Mouse (Mus musculus) liver, adult 2 months (tissue): ENCODE results near the gene Tspan6. TPM values are rescaled to one million over a fixed set of nuclear protein-coding genes. Genes with fewer than 3 reads are reported as not detected.

Experiments
- DNase-seq: peaks from one replicate; pipeline ENCODE4 v3.0.0-alpha.2; 2011; ENCODE audit warnings: low read depth, low spot score; ENCODE audit errors: extremely low read depth
- H3K27ac ChIP-seq: fragments of 200-500 bp; replicated peaks from 2 replicates; pipeline ENCODE4 v1.5.1; 2012; ENCODE audit warnings: low read depth, mild to moderate bottlenecking, control low read depth, inconsistent platforms, low read length; ENCODE audit not compliant: insufficient read depth
- H3K27me3 ChIP-seq: fragments of 200-500 bp; 2 replicates; pipeline ENCODE4 v1.6.1; 2012; ENCODE audit warnings: mild to moderate bottlenecking, moderate library complexity, low read length, inconsistent platforms; ENCODE audit not compliant: control insufficient read depth, insufficient read depth
- H3K36me3 ChIP-seq: fragments of 200-500 bp; 2 replicates; pipeline ENCODE4 v1.6.1; 2012; ENCODE audit warnings: low read length, inconsistent platforms; ENCODE audit not compliant: control insufficient read depth, insufficient read depth
- H3K4me1 ChIP-seq: fragments of 200-500 bp; 2 replicates; pipeline ENCODE4 v1.6.1; 2011; ENCODE audit warnings: low read length; ENCODE audit not compliant: control insufficient read depth, insufficient read depth
- H3K4me3 ChIP-seq: fragments of 200-500 bp; 2 replicates; pipeline ENCODE4 v1.5.1; 2011; ENCODE audit warnings: low read depth, mild to moderate bottlenecking, control low read depth, low read length, moderate library complexity; ENCODE audit not compliant: insufficient read depth
- H3K79me2 ChIP-seq: fragments of 200-500 bp; 2 replicates; pipeline ENCODE4 v1.6.1; 2012; ENCODE audit warnings: inconsistent platforms, mild to moderate bottlenecking, low read length, moderate library complexity; ENCODE audit not compliant: control insufficient read depth, insufficient read depth
- H3K9ac ChIP-seq: fragments of 200-500 bp; 2 replicates; pipeline ENCODE4 v1.6.1; 2012; ENCODE audit warnings: low read depth, mild to moderate bottlenecking, control low read depth, inconsistent platforms, low read length
- CTCF ChIP-seq: fragments of 200-500 bp; IDR thresholded peaks from 2 replicates; pipeline ENCODE4 v1.5.1; 2011; ENCODE audit warnings: low read depth, low read length, control low read depth
- POLR2A ChIP-seq: fragments of 200-500 bp; IDR thresholded peaks from 2 replicates; pipeline ENCODE4 v1.6.1; 2011; ENCODE audit warnings: low read length, control low read depth; ENCODE audit not compliant: insufficient read depth; ENCODE audit errors: extremely low read depth
- WGBS: fragments of 180-500 bp; shearing (Covaris S2); methylation state at CpG from one replicate; pipeline ENCODE4 v1.1.7; 2018; 5-methylcytosine and 5-hydroxymethylcytosine counted together
- polyA plus RNA-seq: library from polyadenylated mRNA; depleted of rRNA; stranded (reverse); fragments of >200 nt; gene quantifications from 2 replicates; pipeline ENCODE4 v1.2.3, GENCODE M21; 2012; rRNA removed
- total RNA-seq: library from RNA; depleted of rRNA; stranded (reverse); fragments of >200 nt; gene quantifications from 2 replicates; pipeline ENCODE4 v1.2.3, GENCODE M21; 2014; rRNA removed

Tspan6 gene
- total and polyA plus RNA-seq, 2 experiments, result 0.20 to 0.65 TPM

DNA sequence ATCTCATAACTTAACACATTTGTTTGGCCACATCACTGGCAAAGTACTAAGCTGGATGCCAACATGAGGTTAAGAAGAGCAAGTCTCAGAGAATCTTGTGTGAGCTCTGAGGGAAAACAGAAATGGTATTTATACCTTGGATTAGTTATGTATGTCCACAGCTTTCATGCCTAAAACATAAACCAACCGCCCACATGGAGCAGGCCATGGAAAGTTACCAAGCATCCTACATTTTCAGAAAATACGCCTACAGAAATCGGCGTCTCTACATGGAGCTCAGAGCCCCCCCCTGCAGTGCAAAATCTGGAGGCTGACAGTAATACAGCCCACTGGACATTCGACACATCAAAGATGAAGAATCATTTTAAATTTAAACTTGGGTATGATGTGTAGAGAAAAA lies 10.1 kb downstream of the Tspan6 start:
- Histone ChIP-seq H3K9ac (no peak overlapping the region), H3K79me2 (no peaks in the 10 kb centered on the region), H3K27me3 (no peaks in the 10 kb centered on the region), H3K4me3 (no peak overlapping the region), H3K27ac (no peak overlapping the region), H3K4me1 (no peaks in the 10 kb centered on the region), H3K36me3 (no peaks in the 10 kb centered on the region)
- WGBS, result 94% methylated on average over 5 of the region's 5 CpGs
- DNase-seq, result no peak
- TF ChIP-seq POLR2A, result no peak
- TF ChIP-seq CTCF, result no peak

DNA sequence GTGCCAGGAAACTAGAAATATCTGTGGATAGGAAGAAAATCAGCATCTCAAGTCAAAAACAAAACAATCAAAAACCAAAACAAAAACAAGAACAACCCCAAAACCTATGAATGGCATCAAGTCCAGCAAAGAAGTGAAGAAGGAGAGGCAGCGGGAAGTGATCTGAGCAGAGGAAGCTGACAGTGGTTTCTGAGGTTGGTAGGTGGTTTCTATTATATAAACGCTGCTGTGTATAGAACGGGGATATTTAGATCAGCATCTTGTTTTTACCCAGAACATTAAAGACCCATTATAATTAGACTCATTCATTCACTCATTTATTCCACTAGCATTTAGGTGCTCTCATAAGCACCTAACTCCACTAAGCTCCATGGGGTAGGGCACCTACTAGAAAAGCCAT lies 10.9 kb downstream of the Tspan6 start:
- Histone ChIP-seq H3K36me3 (no peaks in the 10 kb centered on the region), H3K4me1 (no peaks in the 10 kb centered on the region), H3K27me3 (no peaks in the 10 kb centered on the region), H3K9ac (no peak overlapping the region), H3K4me3 (no peak overlapping the region), H3K27ac (no peak overlapping the region), H3K79me2 (no peaks in the 10 kb centered on the region)
- TF ChIP-seq POLR2A (no peak), CTCF (no peak)
- WGBS, result 90% methylated on average over 3 of the region's 3 CpGs
- DNase-seq, result no peak

DNA sequence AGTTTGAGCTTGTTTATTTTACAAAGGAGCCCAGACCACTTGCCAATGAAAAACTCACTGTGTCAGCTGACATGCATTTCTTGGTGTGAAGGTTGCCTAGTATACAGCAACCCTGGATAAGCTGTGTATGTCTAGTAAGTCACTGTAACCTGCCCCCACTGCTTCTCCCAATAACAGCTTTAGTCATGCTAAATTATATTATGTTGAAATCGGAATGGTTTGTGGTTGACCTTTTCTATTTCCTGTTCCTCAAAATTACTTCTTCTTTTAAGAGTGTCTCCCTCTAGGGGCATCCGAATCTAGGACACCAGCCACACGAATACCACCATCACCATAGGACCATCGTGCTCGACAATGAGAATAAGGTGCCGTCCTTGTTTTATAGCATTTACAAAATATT lies 28.5 kb downstream of the Tspan6 start:
- Histone ChIP-seq H3K4me3 (no peak overlapping the region), H3K27ac (no peak overlapping the region), H3K9ac (no peak overlapping the region), H3K79me2 (no peaks in the 10 kb centered on the region), H3K27me3 (no peaks in the 10 kb centered on the region), H3K36me3 (no peaks in the 10 kb centered on the region), H3K4me1 (no peaks in the 10 kb centered on the region)
- peak; percentile 13 for DNase-seq
- 83% methylated on average over 6 of the region's 6 CpGs for WGBS
- TF ChIP-seq POLR2A (no peak), CTCF (no peak)

DNA sequence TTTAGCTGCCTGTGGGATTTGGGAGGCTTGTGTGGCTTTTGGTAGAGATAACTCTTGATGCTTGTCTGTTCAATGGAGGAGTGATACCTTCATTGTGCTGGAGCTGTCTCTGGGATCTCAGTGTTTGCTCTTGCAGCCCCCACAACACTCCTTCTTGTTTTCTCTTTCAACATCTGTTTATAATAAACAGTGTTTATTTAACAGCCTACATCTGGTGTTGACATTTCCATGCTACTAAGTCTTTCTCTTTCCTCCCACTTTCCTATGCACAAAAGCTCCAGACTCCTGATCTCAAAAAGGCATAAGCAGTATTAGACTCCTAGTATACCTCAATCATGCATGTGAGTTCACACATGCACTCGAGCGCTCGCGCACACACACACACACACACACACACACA lies 44.6 kb downstream of the Tspan6 start:
- Histone ChIP-seq H3K4me3 (no peak overlapping the region), H3K4me1 (no peaks in the 10 kb centered on the region), H3K79me2 (no peaks in the 10 kb centered on the region), H3K27ac (no peak overlapping the region), H3K27me3 (no peaks in the 10 kb centered on the region), H3K9ac (no peak overlapping the region), H3K36me3 (no peaks in the 10 kb centered on the region)
- 92% methylated on average over 4 of the region's 4 CpGs for WGBS
- TF ChIP-seq CTCF (no peak), POLR2A (no peak)
- no peak for DNase-seq

DNA sequence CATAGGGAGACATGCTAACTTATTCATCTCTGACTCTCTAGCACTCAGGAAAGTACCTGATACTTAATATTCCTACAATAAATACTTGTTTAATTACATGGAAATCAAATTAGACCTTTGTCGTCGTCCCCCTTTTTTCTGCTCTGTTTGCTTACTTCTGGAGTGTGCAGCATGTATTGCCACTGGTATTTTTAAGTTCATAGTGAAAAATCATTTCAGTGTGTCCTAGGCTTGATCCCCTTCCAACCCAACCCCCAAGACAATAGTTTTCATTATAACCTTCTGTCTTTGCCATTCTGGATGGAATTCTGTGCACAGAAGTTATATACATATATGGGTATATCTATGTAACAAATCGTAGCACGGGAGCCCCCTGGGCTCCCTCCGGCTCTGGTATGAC lies 47.5 kb downstream of the Tspan6 start, which contains the start of gene Tnmd:
Gene Tnmd, plus strand, starts transcription at position 301 of the 400 bp plus-strand sequence.
- WGBS, result 82% methylated on average over 5 of the region's 5 CpGs

More for the DNA sequence above, 47.5 kb downstream of the Tspan6 start, which contains the start of gene Tnmd:
- H3K79me2 ChIP-seq, result no peaks in the 10 kb centered on the region
- H3K9ac ChIP-seq, result no peak within 1 kb of the TSS
- H3K27ac ChIP-seq, result no peak within 1 kb of the TSS
- TF ChIP-seq POLR2A (no peak), CTCF (no peak)
- no peak within 1 kb of the TSS for H3K4me3 ChIP-seq
- DNase-seq, result no peak
- no peaks in the 10 kb centered on the region for H3K36me3 ChIP-seq
- H3K27me3 ChIP-seq, result no peaks in the 10 kb centered on the region
- H3K4me1 ChIP-seq, result no peaks in the 10 kb centered on the region

Other genes with a start within 250 kb of the Tspan6 start
- under 0.01 TPM in 2 replicates for gene Pcdh19, start 209.4 kb downstream of the Tspan6 start, total RNA-seq
- not detected in 2 replicates for gene Pcdh19, start 209.4 kb downstream of the Tspan6 start, polyA plus RNA-seq
- gene Tnmd, start 47.4 kb downstream of the Tspan6 start, total RNA-seq, result not detected in 2 replicates
- not detected in 2 replicates for gene Tnmd, start 47.4 kb downstream of the Tspan6 start, polyA plus RNA-seq
- gene Srpx2, start 10.0 kb upstream of the Tspan6 start, total RNA-seq, result 1.2 and 1.7 TPM in 2 replicates
- 1.3 and 1.4 TPM in 2 replicates for gene Srpx2, start 10.0 kb upstream of the Tspan6 start, polyA plus RNA-seq
- gene Sytl4, start 83.4 kb upstream of the Tspan6 start, total RNA-seq, result 2.3 and 2.5 TPM in 2 replicates
- gene Sytl4, start 83.4 kb upstream of the Tspan6 start, polyA plus RNA-seq, result 0.54 and 0.71 TPM in 2 replicates
- 8.1 and 8.9 TPM in 2 replicates for gene Cstf2, start 160.8 kb upstream of the Tspan6 start, total RNA-seq
- 7.5 and 8.1 TPM in 2 replicates for gene Cstf2, start 160.8 kb upstream of the Tspan6 start, polyA plus RNA-seq